In the genomic region with DNA sequence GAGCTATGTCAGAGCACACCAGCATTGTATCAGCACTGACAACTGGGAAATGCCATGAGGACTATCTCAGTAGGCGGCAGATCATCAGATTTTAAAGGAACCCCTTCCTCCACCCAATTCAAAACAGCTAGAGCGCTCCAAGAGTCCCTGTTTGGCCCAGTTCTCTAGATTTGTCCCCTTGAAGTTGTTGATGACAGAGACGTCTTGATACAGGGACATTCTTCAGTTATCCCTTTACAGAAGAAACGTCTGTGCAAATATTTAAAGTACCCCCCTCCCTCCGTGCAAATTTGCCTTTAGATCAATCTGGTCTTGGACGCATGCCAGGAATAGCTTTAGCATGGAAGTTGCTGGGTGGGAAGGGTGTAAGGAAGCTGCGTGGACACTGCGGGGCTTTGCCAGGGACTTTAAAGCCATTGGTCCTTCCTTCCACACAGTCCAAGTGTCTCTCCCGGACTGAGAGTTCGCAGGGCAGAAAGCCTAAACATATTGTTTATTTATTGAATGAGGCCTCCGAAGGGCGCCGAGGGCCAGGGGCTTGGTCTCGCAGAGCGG, we compare ENCODE assay signal across 10 mouse cellular contexts. TPM values are rescaled to one million over a fixed set of nuclear protein-coding genes. Genes with fewer than 3 reads are reported as not detected.
DNase-seq lines count a peak whose midpoint lies in the region.
"Had no signal": no experiment of that assay in that cellular context is flagged by ENCODE, and none has a peak within 500 bp of the region (broad histone marks: within the 10 kb centered on the region; RNA-seq: fewer than 3 reads in every experiment).

No protein-coding gene starts in this region.

- DNase-seq in heart, adult 11 months, result peak; percentile 51
- DNase-seq in heart, postnatal 10 days, result no peak
- peak; percentile 6 for DNase-seq in urinary bladder, postnatal 25 days (ENCODE audit: low spot score)
- DNase-seq in urinary bladder, postnatal 10 days (ENCODE audit: low spot score), result no peak
- peak; percentile 15 for DNase-seq in induced T-regulatory cell, adult 2 months (ENCODE audit: low read depth)
- DNase-seq in lung, postnatal 36 days, result peak; percentile 32
- no peak for DNase-seq in thymus, postnatal 0 days (ENCODE audit: low spot score)
- no peak for DNase-seq in adrenal gland, postnatal 4 days (ENCODE audit: low spot score in 2 of 2)

- intact Hi-C loops in heart, postnatal 10 days (cut with DNase I), result no loop called here

RNA-seq across cellular contexts. Expression of gene Osbpl6, which starts 0.6 kb away (rescaled TPM):
- total RNA-seq in heart, postnatal 10 days (2021), result 1 to 10 TPM; 4.5 to 4.9 TPM
- 10.1 and 10.8 TPM in 2 replicates for polyA plus RNA-seq in thymus, postnatal 0 days (2015; fragmentation: Nextera tagmentation; extraction: Ambion mirVana)
- total RNA-seq in adrenal gland, postnatal 4 days (2021), result 10 to 100 TPM; 29.9 to 33.9 TPM
- total RNA-seq: MEL had no signal

RNA-seq across cellular contexts. Expression of gene Rbm45, which starts 35.9 kb away (rescaled TPM):
- total RNA-seq in heart, postnatal 10 days (2021), result 10 to 100 TPM; 27.2 to 32.3 TPM
- polyA plus RNA-seq in thymus, postnatal 0 days (2015; fragmentation: Nextera tagmentation; extraction: Ambion mirVana), result 25.1 and 25.4 TPM in 2 replicates
- total RNA-seq in adrenal gland, postnatal 4 days (2021), result 10 to 100 TPM; 49.3 to 50.7 TPM

RNA-seq across cellular contexts. Expression of gene Cyct, which starts 45.4 kb away (rescaled TPM):
- under 1 TPM; 0.42 to 0.43 TPM for total RNA-seq in heart, postnatal 10 days (2021)
- not detected in 2 replicates for polyA plus RNA-seq in thymus, postnatal 0 days (2015; fragmentation: Nextera tagmentation; extraction: Ambion mirVana)
- not detected for total RNA-seq in adrenal gland, postnatal 4 days (2021)
- total RNA-seq: MEL had no signal
- polyA plus RNA-seq: large intestine, adult 2 months had no signal

Comparison
In these comparisons a context has a peak if more than half of its experiments do, and no peak if none do; other contexts are left out.
1. DNase-seq: peak in heart, adult 11 months (single experiment), urinary bladder, postnatal 25 days (single experiment), induced T-regulatory cell, adult 2 months (single experiment) and lung, postnatal 36 days (single experiment); none in heart, postnatal 10 days (0 of 2), urinary bladder, postnatal 10 days (single experiment), thymus, postnatal 0 days (single experiment) and adrenal gland, postnatal 4 days (0 of 2).
2. RNA of gene Osbpl6, which starts 0.6 kb away (total RNA-seq): 29.9 to 33.9 TPM in adrenal gland, postnatal 4 days; 4.5 to 4.9 TPM in heart, postnatal 10 days; every median in the first group is over 4 times any median in the second.